Mouse (Mus musculus): ENCODE results near the gene Adh7. TPM values are rescaled to one million over a fixed set of nuclear protein-coding genes. Genes with fewer than 3 reads are reported as not detected.

Gene Adh7
- total and polyA plus RNA-seq, 3 experiments = not detected

GRCm38 (mm10) chr3:138226476-138226875 lies 8.9 kb downstream of the Adh7 start:
- H3K4me1 ChIP-seq (ENCODE audit: control insufficient read depth in 1 of 2, insufficient read depth in 2 of 2) = peaks cover 5 to 7% of the 10 kb centered on the region in 2 experiments; a peak in 2 of 4 replicates
- no peaks in the 10 kb centered on the region for H3K36me3 ChIP-seq (replicated peaks in 1 of 2; ENCODE audit: control insufficient read depth in 1 of 2, insufficient read depth in 1 of 2, low read length in 1 of 2)
- no peak overlapping the region for H3K4me2 ChIP-seq (ENCODE audit: insufficient read depth, low read depth, poor library complexity, severe bottlenecking)
- H3K79me2 ChIP-seq (replicated peaks; ENCODE audit: control insufficient read depth, extremely low read depth, insufficient read depth, poor library complexity, severe bottlenecking) = no peaks in the 10 kb centered on the region
- TF ChIP-seq EP300 (IDR thresholded peaks at IDR 0.05; ENCODE audit: low read length) = no peak
- TF ChIP-seq UBTF (IDR thresholded peaks at IDR 0.05; ENCODE audit: low read depth, low read length) = no peak
- TF ChIP-seq JUND (conservative IDR thresholded peaks at IDR 0.05; ENCODE audit: low read depth, low read length) = no peak
- no peak for TF ChIP-seq MAFK (IDR thresholded peaks at IDR 0.05; ENCODE audit: insufficient replicate concordance, low read length)
- TF ChIP-seq MAX (IDR thresholded peaks at IDR 0.05; ENCODE audit: low read length) = no peak
- no peak for TF ChIP-seq ZNF384 (IDR thresholded peaks at IDR 0.05; ENCODE audit: low read depth, low read length)
- no peak for TF ChIP-seq KAT2A (IDR thresholded peaks at IDR 0.05; ENCODE audit: insufficient replicate concordance, low read length)
- TF ChIP-seq E2F4 (IDR thresholded peaks at IDR 0.05; ENCODE audit: insufficient replicate concordance, low read depth, low read length) = no peak
- no peak for TF ChIP-seq ZC3H11A (IDR thresholded peaks at IDR 0.05; ENCODE audit: low read depth, low read length)
- TF ChIP-seq TCF12 (IDR thresholded peaks at IDR 0.05; ENCODE audit: low read depth, low read length) = no peak
- TF ChIP-seq ZKSCAN1 (IDR thresholded peaks at IDR 0.05; ENCODE audit: borderline replicate concordance, low read depth, low read length) = no peak
- no peak for TF ChIP-seq TBP (conservative IDR thresholded peaks at IDR 0.05; ENCODE audit: low read depth, low read length)
- TF ChIP-seq IRF4 (IDR thresholded peaks at IDR 0.05; ENCODE audit: low read depth, low read length) = no peak
- no peak for TF ChIP-seq CHD2 (IDR thresholded peaks at IDR 0.05; ENCODE audit: low read length)
- TF ChIP-seq NRF1 (IDR thresholded peaks at IDR 0.05; ENCODE audit: low read depth, low read length) = no peak
- no peak for TF ChIP-seq SIN3A (IDR thresholded peaks at IDR 0.05; ENCODE audit: low read length)
- TF ChIP-seq POLR2AphosphoS2 (IDR thresholded peaks at IDR 0.05; ENCODE audit: low read depth, low read length) = no peak
- no peak for TF ChIP-seq GABPA (IDR thresholded peaks at IDR 0.05; ENCODE audit: insufficient replicate concordance, low read depth, low read length)
- no peak for TF ChIP-seq MYC (IDR thresholded peaks at IDR 0.05; ENCODE audit: low read depth, low read length)
- TF ChIP-seq ETS1 (conservative IDR thresholded peaks at IDR 0.05; ENCODE audit: low read depth, low read length) = no peak
- H3K27ac ChIP-seq (ENCODE audit: insufficient read depth, low read depth) = no peak overlapping the region
- H3K27me3 ChIP-seq (replicated peaks) = no peaks in the 10 kb centered on the region
- no peak overlapping the region for H3K4me3 ChIP-seq (replicated peaks in 1 of 3; ENCODE audit: low read depth in 2 of 3, low read length in 2 of 3, poor library complexity in 1 of 3)
- H3K9ac ChIP-seq (ENCODE audit: insufficient read depth, low read depth) = no peak overlapping the region
- no peak for DNase-seq (ENCODE audit: extremely low read depth)
- H3K9me3 ChIP-seq (replicated peaks; ENCODE audit: low read length) = no peaks in the 10 kb centered on the region
- dilution Hi-C loops (cut with MboI; ENCODE audit: extremely low pct_ligation_motif_present, extremely low pct_unique_long_range_greater_than_20kb, low sequenced_read_pairs) (no loop called here), in situ Hi-C loops (cut with MboI; ENCODE audit: low pct_ligation_motif_present, low pct_unique_long_range_greater_than_20kb, low sequenced_read_pairs) (loop anchor here (10.0 kb wide), 1 partner anchor 208 kb away; no protein-coding TSS in a partner anchor)

GRCm38 (mm10) chr3:138227082-138227481 lies 9.5 kb downstream of the Adh7 start:
- Histone ChIP-seq H3K27me3 (replicated peaks) (no peaks in the 10 kb centered on the region), H3K9me3 (replicated peaks; ENCODE audit: low read length) (no peaks in the 10 kb centered on the region), H3K4me2 (ENCODE audit: insufficient read depth, low read depth, poor library complexity, severe bottlenecking) (no peak overlapping the region), H3K27ac (ENCODE audit: insufficient read depth, low read depth) (no peak overlapping the region), H3K4me1 (ENCODE audit: control insufficient read depth in 1 of 2, insufficient read depth in 2 of 2) (peaks cover 5 to 7% of the 10 kb centered on the region in 2 experiments; a peak in 2 of 4 replicates), H3K4me3 (replicated peaks in 1 of 3; ENCODE audit: low read depth in 2 of 3, low read length in 2 of 3, poor library complexity in 1 of 3) (no peak overlapping the region), H3K79me2 (replicated peaks; ENCODE audit: control insufficient read depth, extremely low read depth, insufficient read depth, poor library complexity, severe bottlenecking) (no peaks in the 10 kb centered on the region), H3K9ac (ENCODE audit: insufficient read depth, low read depth) (no peak overlapping the region), H3K36me3 (replicated peaks in 1 of 2; ENCODE audit: control insufficient read depth in 1 of 2, insufficient read depth in 1 of 2, low read length in 1 of 2) (no peaks in the 10 kb centered on the region)
- dilution Hi-C loops (cut with MboI; ENCODE audit: extremely low pct_ligation_motif_present, extremely low pct_unique_long_range_greater_than_20kb, low sequenced_read_pairs) = no loop called here
- in situ Hi-C loops (cut with MboI; ENCODE audit: low pct_ligation_motif_present, low pct_unique_long_range_greater_than_20kb, low sequenced_read_pairs) = loop anchor here (10.0 kb wide), 1 partner anchor 208 kb away; no protein-coding TSS in a partner anchor
- TF ChIP-seq UBTF (IDR thresholded peaks at IDR 0.05; ENCODE audit: low read depth, low read length) = no peak
- DNase-seq (ENCODE audit: extremely low read depth) = no peak
